Mouse (Mus musculus): ENCODE measurements around the gene Trem1.
A peak's percentile ranks its signal among the peaks of the same experiment; 100 is the strongest.

Trem1 gene

DNA sequence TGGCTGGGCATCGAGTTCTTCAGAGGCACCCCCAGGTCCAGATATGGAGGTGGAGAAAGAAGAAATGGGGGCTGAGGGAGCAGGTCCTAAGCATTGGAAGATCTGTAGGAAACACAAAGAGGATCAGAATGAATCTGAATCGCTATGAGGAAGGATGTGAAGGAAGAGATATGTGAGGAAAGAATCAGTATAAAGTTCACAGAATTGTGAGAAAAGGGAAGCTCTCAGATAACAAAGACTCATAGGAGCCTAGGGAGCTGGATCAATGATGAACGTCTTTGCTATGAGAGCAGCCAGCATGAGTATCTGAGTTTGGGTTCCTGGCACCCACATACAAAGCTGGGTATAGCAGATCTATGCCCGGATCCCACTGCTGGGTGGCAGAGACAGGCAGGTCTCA lies 37.3 kb downstream of the Trem1 start:
- DNase-seq, result no peak

DNA sequence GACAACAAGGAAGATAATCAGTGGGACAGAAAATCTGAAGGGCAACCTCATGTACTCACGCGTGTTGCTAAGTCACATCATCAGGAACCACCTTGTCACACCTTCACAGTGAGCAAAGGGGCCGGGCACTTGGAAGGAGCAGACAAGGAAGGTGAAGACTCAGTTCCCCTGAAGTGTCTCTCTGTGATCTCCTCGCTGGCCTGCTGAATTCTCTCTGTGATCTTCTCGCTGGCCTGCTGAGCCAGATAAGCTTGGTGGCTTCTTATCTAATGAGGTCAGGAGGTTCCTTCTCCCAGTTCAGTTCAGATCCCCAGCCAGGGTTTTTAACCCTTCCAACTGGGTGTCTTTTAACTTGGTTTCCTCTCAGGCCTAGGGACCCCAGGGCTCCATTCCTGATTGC lies 39.6 kb downstream of the Trem1 start:
- DNase-seq, result no peak

DNA sequence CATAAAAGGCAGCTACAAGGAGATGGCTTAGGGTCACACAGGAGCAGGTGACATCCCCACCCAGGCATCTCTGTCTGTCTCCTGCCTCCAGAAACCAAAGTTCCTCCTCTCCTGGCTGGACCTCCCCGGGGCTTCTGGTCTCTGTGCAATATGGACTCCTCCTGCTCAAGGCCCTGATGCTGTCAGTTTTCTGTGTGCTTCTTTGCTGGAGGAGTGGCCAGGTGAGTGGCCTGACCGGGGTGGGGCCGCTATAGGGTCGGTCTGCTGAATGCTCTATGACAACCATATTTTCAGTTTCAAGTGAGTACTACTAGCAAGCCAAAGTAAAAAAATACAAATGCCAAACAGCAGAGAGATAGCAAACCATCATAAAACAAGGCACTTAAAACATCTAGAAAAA lies 40.0 kb downstream of the Trem1 start:
- DNase-seq, result no peak

DNA sequence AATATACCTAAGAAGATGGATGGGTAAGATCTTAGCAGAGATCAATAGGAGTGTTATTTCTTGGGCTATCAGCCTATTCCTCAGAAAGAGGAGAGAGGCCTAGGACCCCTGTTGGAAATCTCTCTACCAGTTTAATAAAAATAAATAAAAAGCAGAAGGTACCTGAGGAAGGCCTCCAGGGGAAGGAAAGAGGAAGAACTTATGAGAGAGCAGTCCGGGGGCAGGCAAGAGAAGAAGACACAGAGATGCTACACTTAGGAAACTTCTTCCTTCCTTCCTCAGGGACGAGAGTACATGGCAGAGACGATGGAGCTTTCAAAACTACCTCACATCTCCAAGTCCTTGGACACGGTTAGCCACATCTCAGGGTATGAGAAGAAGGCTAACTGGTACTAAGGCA lies 41.5 kb downstream of the Trem1 start:
- DNase-seq, result no peak

DNA sequence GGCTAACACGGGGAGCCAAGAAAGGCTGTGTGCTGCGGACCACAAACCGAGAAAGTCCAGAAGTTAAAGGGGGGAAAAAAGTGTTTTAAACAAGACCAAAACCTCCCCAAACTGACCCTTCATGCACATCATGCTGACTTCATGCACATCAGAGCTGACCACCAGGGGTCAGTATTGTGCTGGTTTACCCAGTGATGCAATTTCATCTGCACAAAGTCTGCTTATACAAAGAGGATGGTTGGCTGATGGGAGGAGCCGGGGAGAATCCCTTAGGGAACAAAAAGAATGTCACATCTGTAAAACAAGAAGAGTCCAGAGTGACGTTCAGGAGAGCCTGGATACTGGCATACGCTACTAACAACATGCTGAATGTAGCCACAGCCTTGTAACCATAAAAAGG lies 42.3 kb downstream of the Trem1 start:
- DNase-seq, result peak; percentile 80

DNA sequence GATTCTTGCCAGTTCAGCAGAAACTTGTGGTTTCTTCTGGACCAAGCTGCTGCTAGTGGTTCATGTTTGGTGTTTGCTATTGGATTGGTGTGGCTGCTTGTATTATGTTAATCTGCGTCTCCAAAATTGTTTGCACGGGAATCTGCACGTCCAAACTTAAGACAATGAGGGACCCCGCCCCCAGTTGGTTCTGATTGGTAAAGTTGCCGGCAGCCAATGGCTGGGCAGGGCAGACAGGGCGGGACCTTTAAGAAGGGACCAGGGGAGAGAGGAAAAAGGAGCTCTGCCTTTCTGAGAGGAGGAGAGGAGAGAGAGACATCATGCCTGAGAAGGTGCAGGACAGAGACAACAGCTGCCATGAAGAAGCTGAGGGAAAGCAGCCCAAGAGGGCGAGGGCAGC lies 43.2 kb downstream of the Trem1 start:
- no peak for DNase-seq

DNA sequence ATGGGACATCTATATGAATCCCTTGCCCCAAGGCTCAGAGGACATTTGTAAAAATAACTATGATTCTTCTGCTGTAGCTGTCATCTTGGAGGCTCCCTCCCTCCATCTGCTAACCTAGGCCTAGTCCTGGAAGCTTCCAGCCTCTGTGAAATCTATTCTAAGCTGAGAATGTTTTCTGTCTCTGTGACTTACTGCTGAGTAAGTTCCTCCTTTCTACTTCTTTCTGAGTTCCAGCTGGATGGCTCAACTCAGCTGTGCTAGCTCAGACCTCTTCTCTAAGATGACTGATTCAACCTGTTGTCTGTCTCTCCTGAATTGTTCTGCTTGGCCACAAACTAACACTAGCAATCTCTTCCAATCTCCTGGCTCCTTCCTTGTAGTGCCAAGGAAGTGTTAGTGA lies 45.8 kb downstream of the Trem1 start:
- no peak for DNase-seq

DNA sequence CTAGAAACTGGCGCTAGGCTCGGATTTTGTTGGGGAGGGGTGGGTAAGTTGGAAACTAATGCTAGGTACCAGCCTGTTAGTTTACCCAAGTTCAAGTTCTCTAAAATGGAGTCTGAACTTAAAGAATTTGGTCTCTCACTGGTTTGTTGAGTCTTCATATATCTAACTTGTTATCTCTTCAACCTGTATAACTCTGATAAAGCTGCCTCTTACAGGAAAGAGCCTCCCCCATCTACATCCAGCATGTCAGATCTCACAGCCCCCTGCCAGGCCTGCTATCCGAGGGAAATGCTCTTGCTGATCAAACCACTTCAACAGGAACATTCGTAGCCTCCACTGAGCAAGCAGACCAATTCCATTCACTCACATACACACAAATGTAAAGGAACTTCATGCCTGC lies 46.4 kb downstream of the Trem1 start:
- no peak for DNase-seq

DNA sequence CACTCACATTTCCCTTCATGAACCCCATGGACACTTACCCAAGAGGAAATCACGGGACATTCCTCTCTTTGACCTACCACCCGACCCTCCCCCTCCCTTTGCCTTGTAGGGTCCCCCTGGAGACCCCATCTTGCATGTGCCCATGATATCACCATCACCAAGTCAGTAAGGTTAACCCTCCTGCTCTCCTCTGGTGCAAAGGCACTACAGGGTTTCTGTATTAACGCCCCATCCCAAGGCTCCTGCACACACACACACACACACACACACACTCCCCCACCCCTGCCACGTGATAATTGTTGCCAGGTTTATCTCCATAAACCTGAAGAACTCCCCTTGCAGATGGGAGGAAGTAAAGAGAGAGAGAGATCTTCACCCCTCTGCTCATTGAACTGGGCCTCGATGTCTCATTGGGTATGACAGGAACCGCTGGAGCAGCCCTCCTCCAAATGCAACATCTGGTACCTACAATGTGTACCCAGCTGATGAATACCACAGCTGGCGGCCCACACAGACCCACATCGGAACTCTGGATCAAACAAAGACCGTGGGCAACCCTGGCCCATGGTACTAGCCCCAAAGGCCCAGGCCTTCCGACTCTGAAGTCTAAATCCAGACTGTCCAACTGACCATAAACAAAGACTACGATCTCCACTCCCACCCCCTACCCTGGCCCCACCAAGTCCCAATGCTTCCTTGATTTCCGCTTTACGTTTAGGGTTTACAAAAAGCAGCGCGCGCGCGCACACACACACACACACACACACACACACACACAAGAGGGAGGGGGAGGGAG lies 48.6 kb downstream of the Trem1 start:
- DNase-seq, result no peak

DNA sequence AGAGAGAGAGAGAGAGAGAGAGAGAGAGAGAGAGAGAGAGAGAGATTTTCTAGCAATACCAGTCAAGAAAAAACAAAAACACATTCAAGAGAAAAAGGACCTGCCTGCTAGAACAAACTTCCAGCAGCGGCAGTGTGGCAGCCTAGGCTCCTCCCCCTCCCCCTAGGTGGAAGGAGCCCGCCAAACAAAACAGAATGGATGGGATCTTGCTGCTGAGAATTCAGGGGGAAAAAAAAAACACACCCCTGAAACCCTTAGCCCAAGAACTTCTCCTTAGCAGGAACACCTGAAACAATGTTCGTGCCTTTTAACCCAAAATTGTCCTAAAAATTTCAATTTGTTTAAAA lies 49.1 kb downstream of the Trem1 start:
- DNase-seq, result no peak

DNA sequence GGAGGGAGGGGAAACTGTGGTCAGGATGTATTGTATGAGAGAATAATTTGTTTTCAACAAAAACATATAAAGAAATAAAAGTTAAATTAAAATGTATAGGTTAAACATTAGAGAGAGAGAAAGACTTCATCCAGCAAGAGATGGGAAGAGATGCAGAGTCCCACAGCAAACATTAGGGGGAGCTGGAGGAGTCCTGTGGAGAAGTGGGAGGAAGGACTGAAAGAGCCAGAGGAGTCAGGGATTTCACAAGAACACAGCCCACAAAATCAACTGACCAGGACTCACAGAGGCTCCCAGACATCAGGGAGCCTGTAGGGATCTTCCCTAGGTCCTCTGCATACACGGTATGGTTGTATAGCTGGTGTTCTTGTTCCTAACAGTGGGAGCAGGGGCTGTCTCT lies 54.2 kb downstream of the Trem1 start:
- DNase-seq, result no peak

DNA sequence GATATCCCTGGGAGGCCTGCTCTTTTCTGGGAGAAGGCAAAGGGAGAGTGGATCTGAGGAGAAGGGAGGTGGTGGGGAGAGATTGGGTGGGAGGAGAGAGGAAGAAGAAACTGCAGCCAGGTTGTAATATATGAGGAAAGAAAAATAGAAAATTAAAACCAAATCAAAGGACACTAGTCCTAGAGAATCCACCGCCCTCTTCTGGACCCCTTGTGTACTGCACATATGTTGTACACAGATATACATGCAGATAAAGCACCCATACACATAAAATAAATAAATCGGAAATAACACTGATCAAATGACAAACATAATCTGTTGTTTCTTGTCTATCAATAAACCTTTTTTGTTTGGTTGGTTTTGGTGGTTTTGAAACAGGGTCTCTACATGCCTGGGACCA lies 54.7 kb downstream of the Trem1 start:
- no peak for DNase-seq

DNA sequence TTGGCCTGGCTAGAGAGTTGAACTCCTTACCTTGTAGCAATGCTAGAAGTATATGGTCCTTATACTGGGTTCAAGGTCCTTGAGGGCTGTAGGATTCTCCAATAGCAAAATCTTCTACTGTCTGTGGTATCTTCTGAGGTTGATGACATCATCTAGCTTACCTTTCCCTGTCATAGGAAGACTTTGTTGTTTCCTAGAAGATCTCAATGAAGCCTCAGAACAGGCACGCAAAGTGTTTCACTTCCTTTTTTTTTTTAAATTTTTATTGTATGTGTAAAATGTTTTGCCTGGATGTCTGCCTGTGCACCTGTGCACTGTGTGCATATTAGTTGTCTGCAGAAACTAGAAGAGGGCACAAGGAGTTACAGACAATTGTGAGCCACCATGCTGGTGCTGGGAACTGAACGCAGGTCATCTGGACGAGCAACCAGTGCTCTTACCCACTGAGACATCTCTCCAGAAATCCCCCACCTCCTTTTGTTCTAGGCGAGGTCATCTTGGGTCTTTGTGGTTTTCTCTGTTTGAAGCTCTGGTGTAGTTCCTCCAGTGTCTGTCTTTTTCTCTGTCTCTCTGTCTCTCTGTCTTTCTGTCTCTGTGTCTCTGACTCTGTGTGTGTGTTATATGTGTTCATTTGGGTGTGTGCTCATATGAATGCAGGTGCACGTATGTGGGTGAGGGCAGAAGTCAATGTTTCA lies 61.1 kb downstream of the Trem1 start:
- DNase-seq, result no peak

Measured in kidney, adult 9 months (tissue).